Mouse (Mus musculus): Measurements from ENCODE around the gene Cdyl. TPM values are rescaled to one million over a fixed set of nuclear protein-coding genes. Genes with fewer than 3 reads are reported as not detected.

Cdyl gene
- 9.5 and 10.3 TPM in 2 replicates for polyA plus RNA-seq (2015; fragmentation: Nextera tagmentation; extraction: Ambion mirVana)

DNA sequence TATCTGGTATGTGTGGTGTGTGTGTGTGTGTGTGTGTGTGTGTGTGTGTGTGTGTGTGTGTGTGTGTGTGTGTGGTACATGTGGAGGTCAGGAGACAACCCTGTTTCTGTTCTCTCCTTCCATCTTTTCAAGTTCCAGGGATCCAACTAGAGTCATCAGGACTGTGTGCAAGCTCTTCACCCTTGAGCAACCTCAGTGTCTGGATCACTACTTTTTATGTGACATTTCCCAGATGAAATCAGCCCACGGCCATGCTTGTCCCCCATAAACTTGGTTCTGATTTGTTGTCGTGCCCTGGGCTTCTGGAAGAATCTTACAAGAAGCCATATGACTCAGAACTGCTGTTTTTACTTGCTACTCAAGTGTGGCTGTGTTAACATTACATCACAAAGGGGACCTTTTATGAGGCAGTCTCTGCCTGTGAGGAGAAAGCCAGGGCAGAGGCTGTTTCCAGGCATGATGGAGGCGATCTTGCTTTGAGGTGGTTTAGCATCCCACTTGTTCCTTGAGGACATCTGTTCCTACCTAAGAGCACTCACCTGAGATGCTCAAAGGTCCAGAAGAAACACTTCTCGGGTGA is at the start of gene Cdyl:
TSS of gene Cdyl (plus strand) at position 428 of the 580 bp plus-strand sequence.
- H3K9ac ChIP-seq: no peak within 1 kb of the TSS
- H3K9me3 ChIP-seq (replicated peaks): no peaks in the 10 kb centered on the region
- no peaks in the 10 kb centered on the region for H3K36me3 ChIP-seq (replicated peaks)
- no peak within 1 kb of the TSS for H3K27ac ChIP-seq (replicated peaks)
- H3K4me3 ChIP-seq (replicated peaks): no peak within 1 kb of the TSS
- H3K4me1 ChIP-seq (replicated peaks): peaks cover 5% of the 10 kb centered on the region; the same call in 1 of the 2 replicates
- no peak within 1 kb of the TSS for H3K4me2 ChIP-seq
- WGBS (ENCODE audit: insufficient replicate concordance): 54% methylated on average over 4 of the region's 4 CpGs
- no peak for ATAC-seq (ENCODE audit: insufficient read depth)
- peaks cover 13% of the 10 kb centered on the region; the same call in 1 of the 2 replicates for H3K27me3 ChIP-seq

GRCm38 (mm10) chr13:35610718-35611117 is 48.9 kb upstream of the Cdyl start:
- Histone ChIP-seq H3K27me3 (no peaks in the 10 kb centered on the region), H3K4me1 (replicated peaks) (peaks cover 71% of the 10 kb centered on the region), H3K9me3 (replicated peaks) (no peaks in the 10 kb centered on the region), H3K27ac (replicated peaks) (peak overlapping the region; percentile 15; the same call in 1 of the 2 replicates), H3K9ac (no peak overlapping the region), H3K4me2 (no peak overlapping the region), H3K4me3 (replicated peaks) (no peak overlapping the region), H3K36me3 (replicated peaks) (no peaks in the 10 kb centered on the region)
- ATAC-seq (ENCODE audit: insufficient read depth): no peak

DNA sequence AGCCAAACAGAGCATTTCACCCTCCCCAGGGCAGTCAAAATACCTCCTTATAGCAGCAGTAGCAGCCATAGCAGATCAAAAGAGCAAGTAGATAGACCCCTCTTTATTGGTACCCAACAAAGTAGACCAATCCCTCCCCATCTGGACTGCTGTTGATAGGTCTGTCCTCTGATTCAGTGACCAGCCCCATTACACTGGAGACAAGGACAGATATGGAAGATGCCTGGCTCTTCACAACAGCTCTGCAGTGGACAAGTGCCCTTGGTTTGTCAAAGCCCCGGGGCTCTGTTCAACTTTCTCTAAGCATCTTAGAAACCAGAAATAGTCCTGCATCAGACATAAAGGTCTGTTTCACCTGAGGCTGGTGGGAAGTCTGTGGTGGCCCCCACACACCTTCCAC is 47.1 kb upstream of the Cdyl start:
- 79% methylated on average over 1 of the region's 1 CpGs for WGBS (ENCODE audit: insufficient replicate concordance)
- no peaks in the 10 kb centered on the region for H3K9me3 ChIP-seq (replicated peaks)
- H3K27ac ChIP-seq (replicated peaks): no peak overlapping the region
- no peak overlapping the region for H3K9ac ChIP-seq
- peaks cover 77% of the 10 kb centered on the region for H3K4me1 ChIP-seq (replicated peaks)
- no peaks in the 10 kb centered on the region for H3K36me3 ChIP-seq (replicated peaks)
- H3K4me3 ChIP-seq (replicated peaks): no peak overlapping the region
- no peaks in the 10 kb centered on the region for H3K27me3 ChIP-seq
- ATAC-seq (ENCODE audit: insufficient read depth): no peak
- no peak overlapping the region for H3K4me2 ChIP-seq

GRCm38 (mm10) chr13:35614832-35615479 is 44.7 kb upstream of the Cdyl start:
- peaks cover 65% of the 10 kb centered on the region for H3K4me1 ChIP-seq (replicated peaks)
- peak overlapping the region; percentile 58 for H3K4me2 ChIP-seq
- WGBS (ENCODE audit: insufficient replicate concordance): 17% methylated on average over 4 of the region's 4 CpGs
- H3K27me3 ChIP-seq: no peaks in the 10 kb centered on the region
- peak; percentile 99 for ATAC-seq (ENCODE audit: insufficient read depth)
- H3K4me3 ChIP-seq (replicated peaks): 0 out of 2 replicates have a peak overlapping the region, but pooled peaks have one; percentile 15
- H3K9me3 ChIP-seq (replicated peaks): no peaks in the 10 kb centered on the region
- H3K27ac ChIP-seq (replicated peaks): peak overlapping the region; percentile 94
- H3K36me3 ChIP-seq (replicated peaks): no peaks in the 10 kb centered on the region
- H3K9ac ChIP-seq: peak overlapping the region; percentile 38

GRCm38 (mm10) chr13:35616524-35617099 is 43.0 kb upstream of the Cdyl start:
- 41% methylated on average over 4 of the region's 4 CpGs for WGBS (ENCODE audit: insufficient replicate concordance)
- peak overlapping the region; percentile 94 for H3K27ac ChIP-seq (replicated peaks)

DNA sequence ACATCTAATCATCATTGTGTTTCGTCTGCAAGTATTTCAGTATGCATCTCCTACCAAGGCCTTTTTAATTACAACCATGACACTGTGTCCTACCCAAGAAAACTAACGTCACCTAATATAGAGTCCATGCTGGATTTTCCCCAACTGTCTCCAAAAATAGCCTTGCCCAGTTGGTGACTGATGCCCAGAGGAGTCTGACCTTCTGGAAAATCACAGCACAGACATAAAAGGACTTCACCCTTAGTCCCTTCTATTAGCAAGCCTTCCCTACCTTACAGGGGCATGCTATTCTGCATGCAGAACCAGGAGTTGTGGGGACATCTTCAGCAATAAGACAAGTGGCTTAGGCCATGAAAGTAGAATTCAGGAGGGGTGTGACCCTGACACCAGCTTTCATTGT is 40.3 kb upstream of the Cdyl start:
- ATAC-seq (ENCODE audit: insufficient read depth): no peak

More at GRCm38 (mm10) chr13:35616524-35617099, 43.0 kb upstream of the Cdyl start:
- no peaks in the 10 kb centered on the region for H3K36me3 ChIP-seq (replicated peaks)
- peak overlapping the region; percentile 21 for H3K4me2 ChIP-seq
- no peak for ATAC-seq (ENCODE audit: insufficient read depth)
- H3K9me3 ChIP-seq (replicated peaks): no peaks in the 10 kb centered on the region
- H3K9ac ChIP-seq: no peak overlapping the region
- no peak overlapping the region for H3K4me3 ChIP-seq (replicated peaks)
- no peaks in the 10 kb centered on the region for H3K27me3 ChIP-seq
- H3K4me1 ChIP-seq (replicated peaks): peaks cover 52% of the 10 kb centered on the region

GRCm38 (mm10) chr13:35620756-35621155 is 38.9 kb upstream of the Cdyl start:
- H3K4me2 ChIP-seq: no peak overlapping the region
- no peaks in the 10 kb centered on the region for H3K36me3 ChIP-seq (replicated peaks)
- no peaks in the 10 kb centered on the region for H3K27me3 ChIP-seq
- no peak for ATAC-seq (ENCODE audit: insufficient read depth)
- H3K4me1 ChIP-seq (replicated peaks): peaks cover 20% of the 10 kb centered on the region
- no peak overlapping the region for H3K4me3 ChIP-seq (replicated peaks)
- WGBS (ENCODE audit: insufficient replicate concordance): 48% methylated on average over 1 of the region's 1 CpGs
- H3K27ac ChIP-seq (replicated peaks): no peak overlapping the region
- H3K9ac ChIP-seq: no peak overlapping the region
- no peaks in the 10 kb centered on the region for H3K9me3 ChIP-seq (replicated peaks)

More for the DNA sequence above, 40.3 kb upstream of the Cdyl start:
- Histone ChIP-seq H3K4me2 (no peak overlapping the region), H3K9ac (no peak overlapping the region), H3K36me3 (replicated peaks) (no peaks in the 10 kb centered on the region), H3K4me3 (replicated peaks) (no peak overlapping the region), H3K9me3 (replicated peaks) (no peaks in the 10 kb centered on the region), H3K27me3 (no peaks in the 10 kb centered on the region), H3K4me1 (replicated peaks) (peaks cover 34% of the 10 kb centered on the region), H3K27ac (replicated peaks) (no peak overlapping the region)
- 77% methylated on average over 2 of the region's 2 CpGs for WGBS (ENCODE audit: insufficient replicate concordance)

DNA sequence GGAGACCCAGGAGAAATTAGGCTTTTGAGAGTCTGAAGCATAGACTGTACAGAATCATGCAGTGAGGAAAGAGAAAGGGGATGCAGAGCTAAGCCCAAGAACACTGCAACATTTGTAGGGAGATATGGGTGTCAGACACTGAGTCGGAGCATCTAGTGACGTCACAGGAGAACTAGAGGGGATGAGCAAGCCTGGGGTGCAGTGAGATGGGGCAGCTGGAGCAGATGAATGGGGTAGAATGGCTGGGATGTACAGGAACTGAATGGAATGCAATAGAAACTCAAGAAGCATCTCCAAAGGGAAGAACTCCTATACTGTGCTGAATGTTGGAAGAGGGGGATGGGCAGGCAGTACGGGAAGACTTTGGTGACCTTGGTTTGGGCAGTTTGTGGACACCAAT is 34.8 kb upstream of the Cdyl start:
- H3K36me3 ChIP-seq (replicated peaks): no peaks in the 10 kb centered on the region
- H3K27me3 ChIP-seq: no peaks in the 10 kb centered on the region
- no peak overlapping the region for H3K9ac ChIP-seq
- H3K4me3 ChIP-seq (replicated peaks): no peak overlapping the region
- H3K9me3 ChIP-seq (replicated peaks): no peaks in the 10 kb centered on the region
- H3K4me1 ChIP-seq (replicated peaks): no peaks in the 10 kb centered on the region
- WGBS (ENCODE audit: insufficient replicate concordance): 77% methylated on average over 3 of the region's 3 CpGs
- no peak for ATAC-seq (ENCODE audit: insufficient read depth)
- H3K27ac ChIP-seq (replicated peaks): no peak overlapping the region
- H3K4me2 ChIP-seq: no peak overlapping the region

GRCm38 (mm10) chr13:35625556-35625955 is 34.1 kb upstream of the Cdyl start:
- WGBS (ENCODE audit: insufficient replicate concordance): 46% methylated on average over 3 of the region's 3 CpGs

GRCm38 (mm10) chr13:35627319-35627718 is 32.3 kb upstream of the Cdyl start:
- Histone ChIP-seq H3K9me3 (replicated peaks) (no peaks in the 10 kb centered on the region), H3K36me3 (replicated peaks) (no peaks in the 10 kb centered on the region), H3K9ac (no peak overlapping the region), H3K27ac (replicated peaks) (no peak overlapping the region), H3K4me3 (replicated peaks) (no peak overlapping the region), H3K4me1 (replicated peaks) (no peaks in the 10 kb centered on the region), H3K27me3 (no peaks in the 10 kb centered on the region), H3K4me2 (no peak overlapping the region)
- no peak for ATAC-seq (ENCODE audit: insufficient read depth)
- 83% methylated on average over 1 of the region's 1 CpGs for WGBS (ENCODE audit: insufficient replicate concordance)

More at GRCm38 (mm10) chr13:35625556-35625955, 34.1 kb upstream of the Cdyl start:
- Histone ChIP-seq H3K9me3 (replicated peaks) (no peaks in the 10 kb centered on the region), H3K27ac (replicated peaks) (no peak overlapping the region), H3K4me3 (replicated peaks) (no peak overlapping the region), H3K27me3 (no peaks in the 10 kb centered on the region), H3K4me1 (replicated peaks) (no peaks in the 10 kb centered on the region), H3K9ac (no peak overlapping the region), H3K36me3 (replicated peaks) (no peaks in the 10 kb centered on the region), H3K4me2 (no peak overlapping the region)
- ATAC-seq (ENCODE audit: insufficient read depth): no peak

DNA sequence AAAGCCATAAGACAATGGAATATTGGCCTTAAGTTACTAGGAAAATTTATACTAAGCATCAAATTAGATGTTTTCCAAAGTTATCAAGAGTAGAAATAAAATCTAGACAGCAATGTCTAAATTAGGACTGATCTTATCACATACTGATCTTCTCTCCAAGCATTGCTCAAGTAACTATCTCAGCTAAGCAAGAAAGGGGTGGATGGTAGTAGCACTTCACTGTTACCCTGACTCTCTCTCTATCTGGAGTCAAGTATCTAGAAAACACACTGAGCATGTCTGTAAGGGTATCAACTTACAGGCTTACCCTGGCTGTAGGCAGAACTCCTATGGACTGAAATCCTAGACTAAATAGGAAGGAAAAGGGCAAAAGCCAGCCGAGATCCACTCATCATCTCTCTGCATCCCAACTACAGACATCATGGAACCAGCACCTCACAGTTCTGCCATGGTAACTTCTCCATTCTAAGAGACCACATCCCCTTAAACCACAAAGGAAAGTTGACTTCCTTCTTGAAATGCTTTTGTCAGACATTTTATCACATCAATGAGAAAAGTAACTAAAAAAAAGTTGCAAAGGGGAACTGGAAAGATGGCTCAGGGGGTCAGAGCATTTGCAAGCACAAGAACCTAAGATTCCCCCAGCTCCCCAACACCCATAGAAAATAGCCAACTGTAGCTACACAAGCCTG is 12.4 kb upstream of the Cdyl start:
- Histone ChIP-seq H3K27ac (replicated peaks) (no peak overlapping the region), H3K9me3 (replicated peaks) (no peaks in the 10 kb centered on the region), H3K4me3 (replicated peaks) (no peak overlapping the region), H3K27me3 (no peaks in the 10 kb centered on the region), H3K4me1 (replicated peaks) (no peaks in the 10 kb centered on the region), H3K36me3 (replicated peaks) (no peaks in the 10 kb centered on the region), H3K9ac (no peak overlapping the region), H3K4me2 (no peak overlapping the region)
- WGBS (ENCODE audit: insufficient replicate concordance): 23% methylated on average over 1 of the region's 1 CpGs
- ATAC-seq (ENCODE audit: insufficient read depth): no peak
